29 mouse cellular contexts compared by ENCODE assay signal in genomic region chr2:122534671-122535070, GRCm38 (mm10). TPM values are rescaled to one million over a fixed set of nuclear protein-coding genes. Genes with fewer than 3 reads are reported as not detected.
DNase-seq lines count a peak whose midpoint lies in the region; ATAC-seq and TF ChIP-seq lines count a peak whose summit lies in the region.
"Had no signal": no experiment of that assay in that cellular context is flagged by ENCODE, and none has a peak within 500 bp of the region (broad histone marks: within the 10 kb centered on the region; RNA-seq: fewer than 3 reads in every experiment).

No protein-coding gene starts in this region.

- no peaks in the 10 kb centered on the region for H3K4me1 ChIP-seq in stomach, postnatal 0 days (replicated peaks; ENCODE audit: control insufficient read depth, insufficient read depth)
- 0 out of 2 replicates have a peak, but pooled peaks cover 4% of the 10 kb centered on the region for H3K4me1 ChIP-seq in hindbrain, embryonic 13.5 days (replicated peaks)
- H3K4me1 ChIP-seq: embryonic facial prominence, embryonic 13.5 days; embryonic facial prominence, embryonic 15.5 days; forebrain, embryonic 10.5 days; forebrain, embryonic 12.5 days had no signal

- no peak overlapping the region for H3K4me3 ChIP-seq in stomach, postnatal 0 days (ENCODE audit: low read depth, low read length)
- no peak overlapping the region for H3K4me3 ChIP-seq in hindbrain, embryonic 13.5 days
- H3K4me3 ChIP-seq: embryonic facial prominence, embryonic 13.5 days; embryonic facial prominence, embryonic 15.5 days; erythroblast, embryonic 14.5 days; forebrain, embryonic 10.5 days; forebrain, embryonic 12.5 days had no signal

- H3K9ac ChIP-seq in stomach, postnatal 0 days (ENCODE audit: low read length) = no peak overlapping the region
- no peak overlapping the region for H3K9ac ChIP-seq in hindbrain, embryonic 13.5 days
- H3K9ac ChIP-seq: embryonic facial prominence, embryonic 13.5 days; embryonic facial prominence, embryonic 15.5 days; forebrain, embryonic 12.5 days had no signal

- TF ChIP-seq CTCF in stomach, postnatal 0 days (IDR thresholded peaks at IDR 0.05; ENCODE audit: low read depth) = no peak

- DNase-seq in heart, adult 11 months = peak; percentile 22
- DNase-seq in heart, postnatal 10 days = no peak
- DNase-seq in stomach, postnatal 0 days (ENCODE audit: low spot score) = no peak
- no peak for DNase-seq in liver
- DNase-seq: adrenal gland, adult 8-10 months; adrenal gland, postnatal 14 days; adrenal gland, postnatal 36 days; B cell, adult 2 months; cerebellum, adult 11-12 months; cerebellum, adult 2 months; cerebellum, adult 9-10 months; cerebellum, postnatal 10 days; cerebellum, postnatal 25 days; embryo, embryonic 11 days had no signal

- ATAC-seq in megakaryocyte, adult 5-6 weeks (ENCODE audit: poor library complexity, severe bottlenecking) = 0 out of 2 replicates have a peak, but pooled peaks have one; percentile 35
- peak; percentile 71 for ATAC-seq in stomach, postnatal 0 days (ENCODE audit: low FRiP score, low TSS enrichment)
- no peak for ATAC-seq in hindbrain, embryonic 13.5 days (ENCODE audit: low FRiP score)
- ATAC-seq: activated CD4-positive, CD25-positive, alpha-beta regulatory T cell, adult 4 months; CD4-positive, CD25-positive, alpha-beta regulatory T cell, adult 4 months; forebrain, embryonic 14.5 days; forebrain, embryonic 16.5 days; Patski had no signal

- H3K4me2 ChIP-seq in stomach, postnatal 0 days (replicated peaks; ENCODE audit: low read depth) = no peak overlapping the region
- H3K4me2 ChIP-seq in hindbrain, embryonic 13.5 days = no peak overlapping the region
- H3K4me2 ChIP-seq: embryonic facial prominence, embryonic 13.5 days; embryonic facial prominence, embryonic 15.5 days; forebrain, embryonic 12.5 days had no signal

- 68% methylated on average over 2 of the region's 2 CpGs for WGBS in stomach, postnatal 0 days
- WGBS in hindbrain, embryonic 13.5 days = 87% methylated on average over 2 of the region's 2 CpGs

- H3K27me3 ChIP-seq in stomach, postnatal 0 days (ENCODE audit: control insufficient read depth, insufficient read depth, low read length) = no peaks in the 10 kb centered on the region
- H3K27me3 ChIP-seq in hindbrain, embryonic 13.5 days = no peaks in the 10 kb centered on the region
- H3K27me3 ChIP-seq: CH12.LX; embryonic facial prominence, embryonic 13.5 days; embryonic facial prominence, embryonic 15.5 days; forebrain, embryonic 12.5 days; Patski had no signal

- H3K27ac ChIP-seq in stomach, postnatal 0 days (replicated peaks) = no peak overlapping the region
- H3K27ac ChIP-seq in hindbrain, embryonic 13.5 days = no peak overlapping the region
- H3K27ac ChIP-seq: embryonic facial prominence, embryonic 13.5 days; embryonic facial prominence, embryonic 15.5 days; forebrain, embryonic 10.5 days; forebrain, embryonic 12.5 days had no signal

- no peaks in the 10 kb centered on the region for H3K36me3 ChIP-seq in stomach, postnatal 0 days (ENCODE audit: control insufficient read depth, insufficient read depth, low read length)
- H3K36me3 ChIP-seq in hindbrain, embryonic 13.5 days = no peaks in the 10 kb centered on the region
- H3K36me3 ChIP-seq: embryonic facial prominence, embryonic 13.5 days; embryonic facial prominence, embryonic 15.5 days; forebrain, embryonic 10.5 days; forebrain, embryonic 12.5 days; G1E had no signal

- no peaks in the 10 kb centered on the region for H3K9me3 ChIP-seq in stomach, postnatal 0 days (ENCODE audit: control insufficient read depth, low read length)
- no peaks in the 10 kb centered on the region for H3K9me3 ChIP-seq in hindbrain, embryonic 13.5 days
- H3K9me3 ChIP-seq: embryonic facial prominence, embryonic 13.5 days; embryonic facial prominence, embryonic 15.5 days; forebrain, embryonic 10.5 days; forebrain, embryonic 12.5 days; G1E had no signal

- no peak for TF ChIP-seq EP300 in stomach, postnatal 0 days (optimal IDR thresholded peaks at IDR 0.05)

- intact Hi-C loops in heart, postnatal 10 days (cut with DNase I) = no loop called here

RNA-seq across cellular contexts. Expression of gene Gm14085, which starts 49.9 kb away (rescaled TPM):
- total RNA-seq in heart, postnatal 10 days (2021) = under 1 TPM; 0.67 to 0.74 TPM
- total RNA-seq in megakaryocyte, adult 5-6 weeks (2015) = 0.18 TPM in 2 replicates
- 0.04 TPM in 1 of 2 replicates, not detected in the other for total RNA-seq in megakaryocyte, adult 5-6 weeks (2017)
- polyA plus RNA-seq in stomach, postnatal 0 days (2015; fragmentation: Nextera tagmentation; extraction: Ambion mirVana) = not detected in 2 replicates
- not detected in 2 replicates for polyA plus RNA-seq in hindbrain, embryonic 13.5 days (2015; fragmentation: Nextera tagmentation; extraction: Ambion mirVana)
- total RNA-seq: CH12.LX had no signal
- polyA plus RNA-seq: cerebellum, adult 2 months; embryonic facial prominence, embryonic 11.5 days; embryonic facial prominence, embryonic 13.5 days; embryonic facial prominence, embryonic 15.5 days; erythroblast, embryonic 14.5 days; forebrain, embryonic 10.5 days; forebrain, embryonic 12.5 days; forebrain, embryonic 14.5 days; forebrain, embryonic 16.5 days; Patski had no signal
